Mouse (Mus musculus): Measurements from ENCODE around the gene Sugct.

DNA sequence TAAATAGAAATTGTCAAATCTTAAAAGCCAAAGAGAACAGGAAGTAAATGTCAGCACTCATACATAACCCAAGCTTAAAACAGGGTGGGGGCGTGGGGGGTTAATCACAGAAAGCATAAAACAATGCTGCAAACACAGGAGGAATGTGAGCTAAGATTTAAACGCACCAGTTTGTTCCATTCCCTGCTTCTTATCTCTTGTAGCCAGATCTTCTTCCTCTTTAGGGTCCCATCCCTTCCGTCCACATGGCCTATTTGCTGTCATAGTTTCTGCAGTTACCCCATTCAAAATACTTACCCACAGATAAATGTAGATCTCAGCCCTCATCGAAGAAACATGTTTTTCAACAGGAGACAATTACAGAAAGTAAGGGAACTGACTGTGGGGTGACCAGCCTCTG, 160.9 kb downstream of the Sugct start:
- TF ChIP-seq GATA1 (IDR thresholded peaks at IDR 0.05; ENCODE audit: borderline replicate concordance, low read length) (no peak), FLI1 (IDR thresholded peaks at IDR 0.05; ENCODE audit: low read length) (no peak)
